Mouse (Mus musculus) CD4-positive, CD25-positive, alpha-beta regulatory T cell (primary cell): Measurements from ENCODE around the gene Fcrl5. TPM values are rescaled to one million over a fixed set of nuclear protein-coding genes. Genes with fewer than 3 reads are reported as not detected.

Experiments
- polyA plus RNA-seq: library from polyadenylated mRNA; unstranded; fragments of 100-300 nt; shearing (Covaris generic); gene quantifications from one replicate; pipeline ENCODE4 v1.2.1, GENCODE M21; 2017

The Fcrl5 gene
- 0.30 TPM for polyA plus RNA-seq

GRCm38 (mm10) chr3:87435479-87435878 lies at the start of gene Fcrl5:
Gene Fcrl5 (plus strand): TSS chr3:87435773.

GRCm38 (mm10) chr3:87525043-87525836 lies 89.7 kb downstream of the Fcrl5 start, which contains the start of gene Etv3:
Gene Etv3 (plus strand): TSS chr3:87525407.

Other genes with a start within 250 kb of the Fcrl5 start
- gene Fcrls, start 172.0 kb upstream of the Fcrl5 start, polyA plus RNA-seq, result not detected
- gene Cd5l, start 77.9 kb upstream of the Fcrl5 start, polyA plus RNA-seq, result 0.91 TPM
- 13.1 TPM for gene Fcrl1, start 59.4 kb upstream of the Fcrl5 start, polyA plus RNA-seq
- gene Etv3, start 89.6 kb downstream of the Fcrl5 start, polyA plus RNA-seq, result 45.9 TPM
- gene Arhgef11, start 181.8 kb downstream of the Fcrl5 start, polyA plus RNA-seq, result 18.6 TPM